Mouse (Mus musculus) E14TG2a.4 (cell line): ENCODE results near the gene Htr3b.

Experiments
- CTCF ChIP-seq: conservative IDR thresholded peaks from 2 replicates; pipeline ENCODE4 v1.5.1; 2014; ENCODE audit warnings: low read length
- NANOG ChIP-seq: IDR thresholded peaks from 2 replicates; pipeline ENCODE4 v1.6.1; 2014; ENCODE audit warnings: borderline replicate concordance, low read length, mixed read lengths
- POU5F1 ChIP-seq: IDR thresholded peaks from 2 replicates; pipeline ENCODE4 v1.6.1; 2014; ENCODE audit warnings: low read length, borderline replicate concordance

DNA sequence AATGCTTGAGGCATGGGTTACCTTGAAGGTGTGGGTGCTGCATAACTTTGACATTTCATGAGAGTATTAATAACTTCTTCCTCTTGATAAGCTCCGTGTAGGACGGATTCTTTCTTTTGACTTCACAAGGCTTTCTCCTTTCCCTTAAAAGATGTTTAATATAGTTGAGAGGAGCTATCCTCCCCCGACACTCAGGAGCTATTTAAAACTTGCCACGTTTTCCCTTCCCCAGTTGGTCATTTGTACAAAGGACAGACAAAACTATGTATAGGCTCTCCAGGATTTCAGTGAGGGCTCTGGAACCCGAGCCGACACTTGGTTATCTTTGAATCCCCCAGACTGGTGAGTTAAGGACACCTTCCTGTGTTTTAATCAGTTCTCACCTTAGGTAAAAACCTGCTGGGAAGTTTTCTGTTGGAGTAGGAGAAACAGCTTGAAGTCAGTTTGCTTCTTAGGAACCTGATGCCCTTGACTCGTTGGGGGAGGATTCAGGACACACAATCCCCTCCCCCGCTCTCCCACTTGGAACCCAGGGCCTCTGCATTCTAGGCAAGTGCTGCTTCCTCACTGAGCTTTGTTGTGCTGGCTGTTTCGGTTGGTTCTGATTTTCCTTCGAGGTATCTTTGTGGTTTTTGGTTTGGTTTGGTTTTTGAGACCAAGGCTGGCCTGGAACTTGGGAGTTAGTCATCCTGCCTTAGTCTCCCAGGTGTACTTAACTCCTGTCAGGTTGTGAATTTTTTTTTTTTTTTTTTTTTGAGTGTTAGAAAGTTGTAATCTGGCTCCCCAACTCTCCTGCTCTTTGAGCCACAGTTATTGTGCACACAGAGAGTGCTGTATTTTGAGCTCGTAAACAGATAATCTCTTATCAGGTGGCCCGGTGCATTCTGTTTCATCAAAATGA is 22.7 kb upstream of the Htr3b start:
- TF ChIP-seq CTCF (no peak), NANOG (peak; percentile 43; the same call in 1 of the 2 replicates), POU5F1 (no peak)
